Comparison of ENCODE assay signal across 20 mouse cellular contexts in genomic region chr11:64220888-64221287, GRCm38 (mm10).
DNase-seq lines count a peak whose midpoint lies in the region; ATAC-seq and TF ChIP-seq lines count a peak whose summit lies in the region.
"Had no signal": no experiment of that assay in that cellular context is flagged by ENCODE, and none has a peak within 500 bp of the region (broad histone marks: within the 10 kb centered on the region; RNA-seq: fewer than 3 reads in every experiment).

No protein-coding gene starts in this region.

- H3K79me2 ChIP-seq in heart, adult 2 months (replicated peaks; ENCODE audit: control insufficient read depth, insufficient read depth, low read length) = no peaks in the 10 kb centered on the region

- H3K27ac ChIP-seq in heart, adult 2 months = no peak overlapping the region
- H3K27ac ChIP-seq in liver, postnatal 0 days (ENCODE audit: low read depth) = no peak overlapping the region
- no peak overlapping the region for H3K27ac ChIP-seq in liver, embryonic 11.5 days (ENCODE audit: low read depth, low read length)
- H3K27ac ChIP-seq in ES-E14 (ENCODE audit: insufficient read depth, low read depth, low read length, poor library complexity, severe bottlenecking) = no peak overlapping the region
- H3K27ac ChIP-seq: embryonic facial prominence, embryonic 13.5 days; forebrain, embryonic 10.5 days; limb, embryonic 12.5 days had no signal

- no peak for ATAC-seq in liver, postnatal 0 days
- ATAC-seq in liver, embryonic 11.5 days (replicated peaks; ENCODE audit: low FRiP score) = no peak
- ATAC-seq: hindbrain, embryonic 16.5 days had no signal

- in situ Hi-C loops in ES-E14 (cut with MboI; ENCODE audit: low sequenced_read_pairs in 2 of 2, unreplicated experiment in 2 of 2) = no loop called here

- TF ChIP-seq CTCF in heart, adult 2 months (IDR thresholded peaks at IDR 0.05) = peak; percentile 42
- TF ChIP-seq CTCF in liver, postnatal 0 days (IDR thresholded peaks at IDR 0.05; ENCODE audit: low read depth) = peak; percentile 43

- no peaks in the 10 kb centered on the region for H3K9me3 ChIP-seq in liver, postnatal 0 days (ENCODE audit: low read length)
- H3K9me3 ChIP-seq in liver, embryonic 11.5 days (ENCODE audit: control insufficient read depth, low read length) = 0 out of 2 replicates have a peak, but pooled peaks cover 3% of the 10 kb centered on the region
- no peaks in the 10 kb centered on the region for H3K9me3 ChIP-seq in ES-E14 (ENCODE audit: control insufficient read depth, insufficient read depth, low read depth, low read length)
- H3K9me3 ChIP-seq: embryonic facial prominence, embryonic 13.5 days had no signal

- intact Hi-C loops in heart, adult 2 months (cut with DNase I) = loop anchor here (10.0 kb wide), 1 partner anchor 296 kb away; the partner anchor contains the start of gene Hs3st3b1

- DNase-seq in heart, adult 2 months = no peak
- DNase-seq in heart, adult 11 months = no peak
- no peak for DNase-seq in liver, postnatal 0 days
- DNase-seq in liver, embryonic 11.5 days (ENCODE audit: low spot score) = no peak
- peak; percentile 16 for DNase-seq in ES-E14 (ENCODE audit: low read depth, low spot score)
- DNase-seq in naive thymus-derived CD4-positive, alpha-beta T cell, adult 2 months (ENCODE audit: low read depth) = peak; percentile 57
- no peak for DNase-seq in layer of hippocampus, postnatal 10 days (ENCODE audit: low spot score in 2 of 2)
- DNase-seq in thymus, postnatal 0 days (ENCODE audit: low spot score) = no peak
- DNase-seq: cerebellum, postnatal 25 days; heart, postnatal 10 days; kidney, postnatal 10 days; layer of hippocampus, postnatal 36 days; lung, postnatal 14 days; right cerebral cortex, postnatal 25 days; thymus, postnatal 14 days had no signal

- H3K4me2 ChIP-seq in liver, postnatal 0 days (ENCODE audit: low read depth, low read length) = no peak overlapping the region
- H3K4me2 ChIP-seq in liver, embryonic 11.5 days = no peak overlapping the region
- H3K4me2 ChIP-seq: embryonic facial prominence, embryonic 13.5 days; limb, embryonic 12.5 days had no signal

- TF ChIP-seq EP300 in heart, adult 2 months (IDR thresholded peaks at IDR 0.05; ENCODE audit: insufficient read depth, low read depth, low read length) = no peak
- no peak for TF ChIP-seq EP300 in liver, postnatal 0 days (IDR thresholded peaks at IDR 0.05; ENCODE audit: low read depth)

- H3K9ac ChIP-seq in heart, adult 2 months (ENCODE audit: low read depth, low read length) = no peak overlapping the region
- H3K9ac ChIP-seq in liver, postnatal 0 days (replicated peaks) = no peak overlapping the region
- no peak overlapping the region for H3K9ac ChIP-seq in liver, embryonic 11.5 days (ENCODE audit: low read depth, low read length)
- no peak overlapping the region for H3K9ac ChIP-seq in ES-E14 (ENCODE audit: insufficient read depth, low read depth, low read length, poor library complexity, severe bottlenecking)
- H3K9ac ChIP-seq: embryonic facial prominence, embryonic 13.5 days; limb, embryonic 12.5 days had no signal

- TF ChIP-seq POLR2A in heart, adult 2 months (IDR thresholded peaks at IDR 0.05; ENCODE audit: insufficient read depth, low read depth, low read length) = no peak

- H3K27me3 ChIP-seq in heart, adult 2 months (ENCODE audit: control insufficient read depth, insufficient read depth, low read length) = no peaks in the 10 kb centered on the region
- H3K27me3 ChIP-seq in liver, postnatal 0 days (ENCODE audit: insufficient read depth, low read length) = no peaks in the 10 kb centered on the region
- no peaks in the 10 kb centered on the region for H3K27me3 ChIP-seq in liver, embryonic 11.5 days (replicated peaks; ENCODE audit: control insufficient read depth, insufficient read depth, low read length)
- H3K27me3 ChIP-seq: embryonic facial prominence, embryonic 13.5 days; limb, embryonic 12.5 days had no signal

- H3K4me1 ChIP-seq in heart, adult 2 months (ENCODE audit: control insufficient read depth, insufficient read depth, low read length) = no peaks in the 10 kb centered on the region
- no peaks in the 10 kb centered on the region for H3K4me1 ChIP-seq in liver, postnatal 0 days (ENCODE audit: insufficient read depth)
- H3K4me1 ChIP-seq in liver, embryonic 11.5 days (replicated peaks; ENCODE audit: control insufficient read depth, insufficient read depth, low read length) = no peaks in the 10 kb centered on the region
- no peaks in the 10 kb centered on the region for H3K4me1 ChIP-seq in ES-E14 (ENCODE audit: control insufficient read depth in 2 of 2, insufficient read depth in 2 of 2, low read length in 2 of 2, poor library complexity in 1 of 2)
- H3K4me1 ChIP-seq: embryonic facial prominence, embryonic 13.5 days; limb, embryonic 12.5 days had no signal

- no peaks in the 10 kb centered on the region for H3K36me3 ChIP-seq in heart, adult 2 months (ENCODE audit: control insufficient read depth, insufficient read depth, low read length)
- H3K36me3 ChIP-seq in liver, postnatal 0 days (replicated peaks; ENCODE audit: insufficient read depth, low read length) = no peaks in the 10 kb centered on the region
- no peaks in the 10 kb centered on the region for H3K36me3 ChIP-seq in liver, embryonic 11.5 days (ENCODE audit: control insufficient read depth, insufficient read depth, low read length)
- H3K36me3 ChIP-seq in ES-E14 (ENCODE audit: control insufficient read depth, insufficient read depth, low read length, poor library complexity, severe bottlenecking) = no peaks in the 10 kb centered on the region
- H3K36me3 ChIP-seq: embryonic facial prominence, embryonic 13.5 days; forebrain, embryonic 10.5 days; limb, embryonic 12.5 days had no signal

- no peak overlapping the region for H3K4me3 ChIP-seq in heart, adult 2 months
- H3K4me3 ChIP-seq in liver, postnatal 0 days (ENCODE audit: low read depth, low read length) = no peak overlapping the region
- H3K4me3 ChIP-seq in liver, embryonic 11.5 days (ENCODE audit: low read depth, low read length) = no peak overlapping the region
- no peak overlapping the region for H3K4me3 ChIP-seq in ES-E14 (ENCODE audit: insufficient read depth in 1 of 2, low read depth in 1 of 2, low read length in 2 of 2, poor library complexity in 1 of 2, severe bottlenecking in 1 of 2)
- H3K4me3 ChIP-seq: embryonic facial prominence, embryonic 13.5 days; forebrain, embryonic 10.5 days; limb, embryonic 12.5 days; myocyte had no signal

- 89% methylated on average over 4 of the region's 4 CpGs for WGBS in heart, adult 2 months
- WGBS in liver, postnatal 0 days (ENCODE audit: insufficient replicate concordance) = 76% methylated on average over 4 of the region's 4 CpGs
- 90% methylated on average over 4 of the region's 4 CpGs for WGBS in liver, embryonic 11.5 days

TF ChIP-seq in ES-E14, 5 proteins besides CTCF, POLR2A, EP300 and RAD21:
- peak; percentile 40; the same call in 1 of the 2 replicates for TF ChIP-seq ZC3H11A (IDR thresholded peaks at IDR 0.05; ENCODE audit: borderline replicate concordance, low read depth, low read length)
- TF ChIP-seq HCFC1 (IDR thresholded peaks at IDR 0.05; ENCODE audit: borderline replicate concordance, insufficient read depth, low read length) = no peak

Comparison
In these comparisons a context has a peak if more than half of its experiments do, and no peak if none do; other contexts are left out.
1. DNase-seq: peak in ES-E14 (single experiment) and naive thymus-derived CD4-positive, alpha-beta T cell, adult 2 months (single experiment); none in heart, adult 2 months (0 of 2), heart, adult 11 months (single experiment), liver, postnatal 0 days (single experiment), liver, embryonic 11.5 days (single experiment), layer of hippocampus, postnatal 10 days (0 of 2) and thymus, postnatal 0 days (single experiment).